Mouse (Mus musculus) heart, embryonic 13.5 days (tissue): ENCODE results near the gene Birc5. TPM values are rescaled to one million over a fixed set of nuclear protein-coding genes. Genes with fewer than 3 reads are reported as not detected.

Source experiments
- ATAC-seq: fragments of 200-750 bp; cut with Nextera tagmentation; 2 replicates; pipeline ENCODE4 v1.8.0; 2017; ENCODE audit warnings: moderate TSS enrichment; ENCODE audit not compliant: insufficient number of reproducible peaks, low FRiP score, low TSS enrichment; ENCODE audit errors: extremely low read depth
- H3K27ac ChIP-seq: fragments of 300-500 bp; sonication (generic); replicated peaks from 2 replicates; pipeline ENCODE4 v1.5.1; 2015; ENCODE audit warnings: moderate library complexity, mild to moderate bottlenecking, inconsistent platforms
- H3K27me3 ChIP-seq: fragments of 300-500 bp; sonication (generic); replicated peaks from 2 replicates; pipeline ENCODE4 v1.6.1; 2015; ENCODE audit warnings: mild to moderate bottlenecking, inconsistent platforms
- H3K36me3 ChIP-seq: fragments of 300-500 bp; sonication (generic); 2 replicates; pipeline ENCODE4 v1.6.1; 2015; ENCODE audit warnings: mild to moderate bottlenecking, inconsistent platforms
- H3K4me1 ChIP-seq: fragments of 300-500 bp; sonication (generic); 2 replicates; pipeline ENCODE4 v1.6.1; 2015; ENCODE audit warnings: inconsistent platforms
- H3K4me2 ChIP-seq: fragments of 300-500 bp; sonication (generic); 2 replicates; pipeline ENCODE4 v1.6.1; 2015; ENCODE audit warnings: inconsistent platforms, mild to moderate bottlenecking, moderate library complexity
- H3K4me3 ChIP-seq: fragments of 300-500 bp; sonication (generic); 2 replicates; pipeline ENCODE4 v1.5.1; 2015; ENCODE audit warnings: moderate library complexity, mild to moderate bottlenecking, inconsistent platforms
- H3K9ac ChIP-seq: fragments of 300-500 bp; sonication (generic); 2 replicates; pipeline ENCODE4 v1.6.1; 2015; ENCODE audit warnings: inconsistent platforms, mild to moderate bottlenecking, moderate library complexity
- H3K9me3 ChIP-seq: fragments of 300-500 bp; sonication (generic); 2 replicates; pipeline ENCODE4 v1.6.1; 2016; ENCODE audit warnings: inconsistent platforms
- WGBS: fragments of 180-500 bp; shearing (Covaris S2); methylation state at CpG from one replicate; pipeline ENCODE4 v1.1.7; 2015; ENCODE audit warnings: mixed read lengths; 5-methylcytosine and 5-hydroxymethylcytosine counted together
- polyA plus RNA-seq: library from polyadenylated mRNA; unstranded; fragments of >200 nt; fragmentation: Nextera tagmentation; extraction: Ambion mirVana; gene quantifications from 2 replicates; pipeline ENCODE4 v1.2.1, GENCODE M21; 2015

Gene Birc5
- polyA plus RNA-seq, 1 experiment from 2014 or later, result 228 TPM

- Histone ChIP-seq H3K4me3 (no peak overlapping the region), H3K9ac (no peak overlapping the region), H3K27ac (no peak overlapping the region), H3K36me3 (peaks cover 73% of the 10 kb centered on the region), H3K4me2 (no peak overlapping the region), H3K4me1 (peaks cover 13% of the 10 kb centered on the region), H3K27me3 (peaks cover 29% of the 10 kb centered on the region), H3K9me3 (no peaks in the 10 kb centered on the region)
- ATAC-seq, result no peak
- WGBS, result 73% methylated on average over 1 of the region's 1 CpGs
These were observed 6.9 kb downstream of the Birc5 start for GRCm38 (mm10) chr11:117855975-117856374.

DNA sequence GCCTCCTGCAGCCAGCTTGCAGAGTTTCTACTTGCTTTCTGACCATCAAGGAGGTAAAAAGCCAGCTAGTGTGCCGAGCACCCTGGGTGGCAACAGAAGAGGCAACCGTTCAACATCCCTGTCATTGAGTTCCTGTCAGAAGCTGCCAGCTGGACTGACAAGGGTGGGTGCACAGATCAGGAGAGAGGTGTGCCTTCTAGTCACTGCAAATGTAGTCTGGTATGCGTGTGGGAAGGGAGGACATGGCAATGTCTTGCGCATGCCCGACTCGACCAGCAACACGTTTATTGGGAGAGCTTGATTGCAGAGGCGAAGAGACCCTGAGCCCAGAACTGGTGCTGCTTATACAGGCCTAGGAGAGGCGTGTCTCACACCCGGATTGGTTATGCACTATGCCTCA lies 8.4 kb downstream of the Birc5 start:
- peaks cover 43% of the 10 kb centered on the region for H3K27me3 ChIP-seq
- H3K27ac ChIP-seq, result no peak overlapping the region
- peaks cover 59% of the 10 kb centered on the region for H3K36me3 ChIP-seq
- 92% methylated on average over 10 of the region's 10 CpGs for WGBS
- no peaks in the 10 kb centered on the region for H3K9me3 ChIP-seq
- H3K4me3 ChIP-seq, result no peak overlapping the region
- H3K9ac ChIP-seq, result no peak overlapping the region
- peaks cover 11% of the 10 kb centered on the region for H3K4me1 ChIP-seq
- ATAC-seq, result no peak
- H3K4me2 ChIP-seq, result no peak overlapping the region

GRCm38 (mm10) chr11:117858392-117858791 lies 9.3 kb downstream of the Birc5 start:
- peaks cover 11% of the 10 kb centered on the region for H3K4me1 ChIP-seq
- H3K9me3 ChIP-seq, result no peaks in the 10 kb centered on the region
- H3K4me2 ChIP-seq, result no peak overlapping the region
- no peak overlapping the region for H3K4me3 ChIP-seq
- H3K36me3 ChIP-seq, result peaks cover 50% of the 10 kb centered on the region
- H3K9ac ChIP-seq, result no peak overlapping the region
- WGBS, result 60% methylated on average over 3 of the region's 3 CpGs
- no peak for ATAC-seq
- no peak overlapping the region for H3K27ac ChIP-seq
- peaks cover 53% of the 10 kb centered on the region for H3K27me3 ChIP-seq

DNA sequence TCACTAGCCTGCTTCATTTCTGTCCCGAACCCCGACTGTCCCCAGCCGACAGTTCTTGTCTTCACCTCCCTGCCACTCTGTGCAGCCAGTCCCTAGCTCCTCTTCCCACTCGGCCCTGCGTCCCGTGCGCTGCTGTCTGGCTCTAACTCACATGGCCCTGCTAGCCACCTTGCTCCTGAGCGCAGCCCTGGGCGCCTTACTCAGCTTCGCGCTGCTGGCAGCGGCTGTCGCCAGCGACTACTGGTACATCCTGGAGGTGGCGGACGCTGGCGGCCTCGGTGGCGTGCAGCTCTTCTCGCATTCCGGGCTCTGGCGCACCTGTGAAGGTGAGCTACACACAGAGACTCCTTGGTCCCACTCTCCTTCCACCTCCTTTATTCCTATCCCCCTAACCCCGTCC lies 11.6 kb downstream of the Birc5 start, which contains the start of gene Tmem235:
TSS of gene Tmem235 (plus strand) at position 152 of the 400 bp plus-strand sequence.
- WGBS, result 3% methylated on average over 23 of the region's 23 CpGs
- H3K27ac ChIP-seq, result no peak within 1 kb of the TSS
- peaks cover 11% of the 10 kb centered on the region for H3K4me1 ChIP-seq
- no peak for ATAC-seq
- H3K36me3 ChIP-seq, result peaks cover 28% of the 10 kb centered on the region
- peaks cover 73% of the 10 kb centered on the region for H3K27me3 ChIP-seq
- no peaks in the 10 kb centered on the region for H3K9me3 ChIP-seq
- H3K9ac ChIP-seq, result peak within 1 kb of the TSS; percentile 45
- peak within 1 kb of the TSS; percentile 51 for H3K4me2 ChIP-seq
- H3K4me3 ChIP-seq, result peak within 1 kb of the TSS; percentile 8

GRCm38 (mm10) chr11:117863174-117863856 lies 14.3 kb downstream of the Birc5 start:
- peaks cover 11% of the 10 kb centered on the region for H3K4me1 ChIP-seq
- H3K9me3 ChIP-seq, result no peaks in the 10 kb centered on the region
- 0 out of 2 replicates have a peak, but pooled peaks cover 4% of the 10 kb centered on the region for H3K36me3 ChIP-seq
- H3K27ac ChIP-seq, result no peak overlapping the region
- peaks cover 72% of the 10 kb centered on the region for H3K27me3 ChIP-seq
- 39% methylated on average over 11 of the region's 11 CpGs for whole genome bisulfite sequencing
- H3K4me2 ChIP-seq, result no peak overlapping the region
- H3K9ac ChIP-seq, result no peak overlapping the region
- H3K4me3 ChIP-seq, result no peak overlapping the region
- ATAC-seq, result no peak

GRCm38 (mm10) chr11:117864805-117865204 lies 15.8 kb downstream of the Birc5 start:
- Histone ChIP-seq H3K9ac (no peak overlapping the region), H3K27ac (no peak overlapping the region), H3K36me3 (no peaks in the 10 kb centered on the region), H3K9me3 (no peaks in the 10 kb centered on the region), H3K4me1 (peaks cover 11% of the 10 kb centered on the region), H3K27me3 (peaks cover 57% of the 10 kb centered on the region), H3K4me2 (no peak overlapping the region), H3K4me3 (no peak overlapping the region)
- no peak for ATAC-seq
- WGBS, result 64% methylated on average over 2 of the region's 2 CpGs

DNA sequence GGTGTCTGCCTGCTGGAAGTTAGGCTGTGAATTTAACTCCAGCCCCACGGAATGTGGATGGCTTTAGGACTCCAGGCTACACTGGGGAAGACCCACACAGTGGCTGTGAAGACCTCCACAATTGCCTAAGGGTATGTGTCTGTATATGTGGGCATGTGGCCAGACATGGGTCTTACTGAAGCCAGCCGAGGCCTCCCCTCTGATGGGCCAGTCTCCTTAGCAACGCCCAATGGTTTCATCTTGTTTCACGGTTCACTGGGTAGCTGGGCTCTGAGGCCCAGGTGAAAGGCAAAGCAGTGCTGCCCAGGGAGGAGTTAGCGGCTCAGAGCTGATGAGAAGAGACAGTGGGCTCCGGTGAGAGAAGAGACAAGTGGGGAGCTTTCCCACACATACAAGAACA lies 16.9 kb downstream of the Birc5 start:
- H3K4me3 ChIP-seq, result no peak overlapping the region
- 0 out of 2 replicates have a peak overlapping the region, but pooled peaks have one; percentile 3 for H3K9ac ChIP-seq
- WGBS, result 48% methylated on average over 6 of the region's 6 CpGs
- no peak overlapping the region for H3K4me2 ChIP-seq
- no peaks in the 10 kb centered on the region for H3K9me3 ChIP-seq
- ATAC-seq, result no peak
- peaks cover 6% of the 10 kb centered on the region; the same call in 1 of the 2 replicates for H3K4me1 ChIP-seq
- H3K27me3 ChIP-seq, result peaks cover 45% of the 10 kb centered on the region
- H3K27ac ChIP-seq, result no peak overlapping the region
- no peaks in the 10 kb centered on the region for H3K36me3 ChIP-seq

GRCm38 (mm10) chr11:117870688-117871365 lies 21.8 kb downstream of the Birc5 start:
- no peak for ATAC-seq
- Histone ChIP-seq H3K4me2 (no peak overlapping the region), H3K9ac (0 out of 2 replicates have a peak overlapping the region, but pooled peaks have one; percentile 50)

DNA sequence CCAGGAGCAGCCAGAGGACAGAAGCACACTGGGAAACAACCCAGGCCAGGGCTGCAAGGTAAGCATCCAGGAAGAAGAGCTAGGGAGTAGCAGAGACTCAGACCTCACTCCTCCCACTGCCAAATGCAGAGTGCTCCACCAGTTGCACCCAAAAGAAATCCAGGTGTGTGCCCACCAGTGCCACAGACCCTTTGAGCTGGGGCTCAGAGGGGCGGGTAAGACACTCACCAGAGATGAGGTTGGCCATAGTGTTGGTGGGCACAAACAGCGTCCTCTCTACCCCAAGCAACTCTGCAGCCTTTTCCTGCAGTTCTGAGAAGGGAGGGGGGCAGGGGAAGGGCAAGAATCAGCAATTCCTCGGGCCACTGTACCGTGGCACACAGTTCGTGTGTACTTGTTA lies 22.3 kb downstream of the Birc5 start:
- no peak overlapping the region for H3K4me2 ChIP-seq
- peaks cover 9% of the 10 kb centered on the region for H3K27me3 ChIP-seq
- no peak for ATAC-seq
- H3K4me1 ChIP-seq, result peaks cover 37% of the 10 kb centered on the region
- 78% methylated on average over 5 of the region's 5 CpGs for WGBS
- no peak overlapping the region for H3K9ac ChIP-seq
- H3K36me3 ChIP-seq, result no peaks in the 10 kb centered on the region
- no peak overlapping the region for H3K27ac ChIP-seq
- no peak overlapping the region for H3K4me3 ChIP-seq
- H3K9me3 ChIP-seq, result no peaks in the 10 kb centered on the region

More at GRCm38 (mm10) chr11:117870688-117871365, 21.8 kb downstream of the Birc5 start:
- no peaks in the 10 kb centered on the region for H3K36me3 ChIP-seq
- H3K27ac ChIP-seq, result no peak overlapping the region
- H3K9me3 ChIP-seq, result no peaks in the 10 kb centered on the region
- H3K4me3 ChIP-seq, result no peak overlapping the region
- WGBS, result 34% methylated on average over 12 of the region's 12 CpGs
- H3K4me1 ChIP-seq, result peaks cover 34% of the 10 kb centered on the region
- peaks cover 9% of the 10 kb centered on the region for H3K27me3 ChIP-seq

DNA sequence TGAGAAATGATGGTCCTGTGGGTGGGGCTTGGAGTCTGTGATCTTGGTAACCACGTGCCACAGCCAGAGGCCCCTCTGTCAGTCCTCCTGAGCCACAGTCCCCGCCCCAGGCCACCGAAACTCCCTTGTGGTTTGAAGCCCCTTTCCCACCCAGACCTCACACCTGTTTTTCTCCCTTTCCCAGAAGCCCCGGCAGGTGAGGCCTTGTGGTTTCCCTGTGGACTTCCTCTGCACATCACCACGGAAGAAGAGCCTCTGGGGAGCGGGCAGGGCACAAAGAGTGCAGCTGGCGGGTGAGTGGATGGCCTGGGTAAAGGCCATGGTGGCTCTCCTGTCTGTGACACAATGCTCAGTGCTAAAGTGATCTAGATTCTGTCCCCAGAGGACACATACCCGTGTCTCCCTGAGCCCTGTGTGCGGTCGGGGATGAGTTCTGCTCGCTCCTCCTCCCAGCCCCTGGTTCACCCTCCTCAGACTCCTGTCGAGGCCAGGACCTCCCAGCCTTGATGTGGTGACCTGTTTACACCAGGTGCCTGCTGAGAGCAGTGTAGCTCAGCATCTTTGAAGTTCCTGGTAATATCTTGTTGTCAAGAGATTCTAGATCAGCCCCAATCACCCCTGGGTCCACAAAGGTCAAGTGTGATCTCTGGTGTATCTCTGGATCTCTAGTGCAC lies 23.0 kb downstream of the Birc5 start:
- Histone ChIP-seq H3K27me3 (peaks cover 9% of the 10 kb centered on the region), H3K4me3 (no peak overlapping the region)

More for the DNA sequence above, 23.0 kb downstream of the Birc5 start:
- Histone ChIP-seq H3K27ac (no peak overlapping the region), H3K9me3 (no peaks in the 10 kb centered on the region), H3K4me2 (peak overlapping the region; percentile 94; the same call in 1 of the 2 replicates), H3K4me1 (peaks cover 44% of the 10 kb centered on the region), H3K36me3 (no peaks in the 10 kb centered on the region), H3K9ac (no peak overlapping the region)
- ATAC-seq, result no peak
- 59% methylated on average over 12 of the region's 12 CpGs for WGBS
